Mouse (Mus musculus): Measurements from ENCODE around the gene Nedd4. TPM values are rescaled to one million over a fixed set of nuclear protein-coding genes. Genes with fewer than 3 reads are reported as not detected.
A peak's percentile ranks its signal among the peaks of the same experiment; 100 is the strongest.

Gene Nedd4
- polyA plus RNA-seq, 1 experiment = 215 TPM

GRCm38 (mm10) chr9:72795243-72795642 lies 133.1 kb downstream of the Nedd4 start:
- H3K4me3 ChIP-seq (ENCODE audit: insufficient read depth, poor library complexity, severe bottlenecking) = no peak overlapping the region
- H3K36me3 ChIP-seq (ENCODE audit: control insufficient read depth, insufficient read depth) = no peaks in the 10 kb centered on the region
- no peaks in the 10 kb centered on the region for H3K27me3 ChIP-seq (ENCODE audit: control insufficient read depth, insufficient read depth, insufficient read length)
- H3K79me3 ChIP-seq (ENCODE audit: low read depth) = no peaks in the 10 kb centered on the region
- TF ChIP-seq MAX (IDR thresholded peaks at IDR 0.05) (no peak), MYOD1 (IDR thresholded peaks at IDR 0.05; ENCODE audit: control insufficient read depth, insufficient read length, low read depth) (no peak), CTCF (IDR thresholded peaks at IDR 0.05; ENCODE audit: control insufficient read depth, insufficient read depth, insufficient read length) (no peak), USF1 (IDR thresholded peaks at IDR 0.05; ENCODE audit: low read depth) (no peak), CEBPB (IDR thresholded peaks at IDR 0.05; ENCODE audit: low read depth) (no peak), MYOG (IDR thresholded peaks at IDR 0.05; ENCODE audit: control insufficient read depth, extremely low read depth, insufficient read length) (no peak), FOSL1 (IDR thresholded peaks at IDR 0.05; ENCODE audit: insufficient read depth, low read length, poor library complexity, severe bottlenecking) (no peak)
- no peaks in the 10 kb centered on the region for H3K79me2 ChIP-seq (ENCODE audit: control insufficient read depth, insufficient read depth)
- no peak overlapping the region for H3ac ChIP-seq (ENCODE audit: control insufficient read depth, insufficient read length, low read depth)

- no peaks in the 10 kb centered on the region for H3K36me3 ChIP-seq (ENCODE audit: control insufficient read depth, insufficient read depth)
- no peaks in the 10 kb centered on the region for H3K79me2 ChIP-seq (ENCODE audit: control insufficient read depth, insufficient read depth)
- no peaks in the 10 kb centered on the region for H3K27me3 ChIP-seq (ENCODE audit: control insufficient read depth, insufficient read depth, insufficient read length)
- TF ChIP-seq CEBPB (IDR thresholded peaks at IDR 0.05; ENCODE audit: low read depth) = peak; percentile 93
- TF ChIP-seq USF1 (IDR thresholded peaks at IDR 0.05; ENCODE audit: low read depth) = no peak
- TF ChIP-seq FOSL1 (IDR thresholded peaks at IDR 0.05; ENCODE audit: insufficient read depth, low read length, poor library complexity, severe bottlenecking) = no peak
- no peak for TF ChIP-seq MYOG (IDR thresholded peaks at IDR 0.05; ENCODE audit: control insufficient read depth, extremely low read depth, insufficient read length)
- no peaks in the 10 kb centered on the region for H3K79me3 ChIP-seq (ENCODE audit: low read depth)
- no peak overlapping the region for H3ac ChIP-seq (ENCODE audit: control insufficient read depth, insufficient read length, low read depth)
- no peak overlapping the region for H3K4me3 ChIP-seq (ENCODE audit: insufficient read depth, poor library complexity, severe bottlenecking)
Observed at GRCm38 (mm10) chr9:72797136-72797621, 135.0 kb downstream of the Nedd4 start.

Other genes with a start within 250 kb of the Nedd4 start
- 2.5 TPM for gene Mns1, start 224.3 kb upstream of the Nedd4 start, polyA plus RNA-seq (2012; fragmentation: generic; extraction: Trizol)
- gene Tex9, start 170.1 kb upstream of the Nedd4 start, polyA plus RNA-seq (2012; fragmentation: generic; extraction: Trizol) = 4.6 TPM
- 3.9 TPM for gene Rfx7, start 130.1 kb upstream of the Nedd4 start, polyA plus RNA-seq (2012; fragmentation: generic; extraction: Trizol)
- 0.59 TPM for gene Prtg, start 144.5 kb downstream of the Nedd4 start, polyA plus RNA-seq (2012; fragmentation: generic; extraction: Trizol)